Mouse (Mus musculus) ES-Bruce4 (cell line): ENCODE measurements around the gene Tmem121. TPM values are rescaled to one million over a fixed set of nuclear protein-coding genes. Genes with fewer than 3 reads are reported as not detected.

Experiments used
- H3K27ac ChIP-seq: 2 replicates; pipeline ENCODE4 v1.5.1; 2012; ENCODE audit warnings: low read length, inconsistent platforms; ENCODE audit not compliant: insufficient read depth
- H3K27me3 ChIP-seq: 2 replicates; pipeline ENCODE4 v1.6.1; 2012; ENCODE audit warnings: mild to moderate bottlenecking, low read length, inconsistent platforms; ENCODE audit not compliant: control insufficient read depth, poor library complexity, insufficient read depth, severe bottlenecking
- H3K36me3 ChIP-seq: 2 replicates; pipeline ENCODE4 v1.6.1; 2012; ENCODE audit warnings: inconsistent platforms, mild to moderate bottlenecking, low read length, moderate library complexity; ENCODE audit not compliant: control insufficient read depth, poor library complexity, insufficient read depth, severe bottlenecking
- H3K4me1 ChIP-seq: one replicate; pipeline ENCODE4 v1.8.1; 2011; ENCODE audit warnings: low read length; ENCODE audit not compliant: control insufficient read depth, insufficient read depth
- H3K4me3 ChIP-seq: 2 replicates; pipeline ENCODE4 v1.5.1; 2011; ENCODE audit warnings: low read depth, mild to moderate bottlenecking, low read length
- H3K9ac ChIP-seq: 2 replicates; pipeline ENCODE4 v1.6.1; 2012; ENCODE audit warnings: low read depth, mild to moderate bottlenecking, inconsistent platforms; ENCODE audit not compliant: poor library complexity, severe bottlenecking
- H3K9me3 ChIP-seq: replicated peaks from 2 replicates; pipeline ENCODE4 v1.6.1; 2012; ENCODE audit warnings: mild to moderate bottlenecking, low read length, inconsistent platforms; ENCODE audit not compliant: control insufficient read depth, poor library complexity, insufficient read depth, severe bottlenecking
- CTCF ChIP-seq: IDR thresholded peaks from one replicate; pipeline ENCODE4 v1.8.1; 2011; ENCODE audit warnings: low read depth, low read length
- EP300 ChIP-seq: IDR thresholded peaks from 2 replicates; pipeline ENCODE4 v1.6.1; 2011; ENCODE audit warnings: low read depth, low read length; ENCODE audit not compliant: insufficient read depth
- POLR2A ChIP-seq: IDR thresholded peaks from one replicate; pipeline ENCODE4 v1.8.1; 2011; ENCODE audit warnings: low read length; ENCODE audit not compliant: insufficient read depth
- polyA plus RNA-seq: library from polyadenylated mRNA; stranded (reverse); fragments of >200 nt; gene quantifications from 2 replicates; pipeline ENCODE4 v1.2.4, GENCODE M21; 2011; ENCODE audit warnings: low read depth; ENCODE audit not compliant: missing spikeins, insufficient read depth, insufficient read length

The Tmem121 gene
- polyA plus RNA-seq, 1 experiment, result 4.8 TPM

GRCm38 (mm10) chr12:113214072-113214808 is 28.5 kb downstream of the Tmem121 start:
- H3K9me3 ChIP-seq, result no peaks in the 10 kb centered on the region
- H3K36me3 ChIP-seq, result no peaks in the 10 kb centered on the region

GRCm38 (mm10) chr12:113214972-113215666 is 29.4 kb downstream of the Tmem121 start:
- Histone ChIP-seq H3K9ac (no peak overlapping the region), H3K27me3 (no peaks in the 10 kb centered on the region), H3K4me3 (no peak overlapping the region), H3K4me1 (no peaks in the 10 kb centered on the region), H3K9me3 (no peaks in the 10 kb centered on the region), H3K36me3 (no peaks in the 10 kb centered on the region), H3K27ac (no peak overlapping the region)
- TF ChIP-seq EP300 (no peak), POLR2A (no peak), CTCF (no peak)

More at GRCm38 (mm10) chr12:113214072-113214808, 28.5 kb downstream of the Tmem121 start:
- TF ChIP-seq EP300 (no peak), POLR2A (no peak), CTCF (no peak)
- Histone ChIP-seq H3K4me3 (no peak overlapping the region), H3K27ac (no peak overlapping the region), H3K4me1 (no peaks in the 10 kb centered on the region), H3K9ac (no peak overlapping the region), H3K27me3 (no peaks in the 10 kb centered on the region)

- TF ChIP-seq POLR2A (no peak), CTCF (peak; percentile 95), EP300 (no peak)
- Histone ChIP-seq H3K4me3 (no peak overlapping the region), H3K36me3 (no peaks in the 10 kb centered on the region), H3K4me1 (no peaks in the 10 kb centered on the region), H3K9ac (no peak overlapping the region), H3K9me3 (no peaks in the 10 kb centered on the region), H3K27me3 (no peaks in the 10 kb centered on the region), H3K27ac (no peak overlapping the region)
These were observed 30.1 kb downstream of the Tmem121 start for GRCm38 (mm10) chr12:113215667-113216346.

GRCm38 (mm10) chr12:113217306-113218242 is 31.8 kb downstream of the Tmem121 start:
- Histone ChIP-seq H3K27ac (no peak overlapping the region), H3K4me1 (no peaks in the 10 kb centered on the region), H3K36me3 (no peaks in the 10 kb centered on the region), H3K4me3 (no peak overlapping the region), H3K27me3 (no peaks in the 10 kb centered on the region), H3K9me3 (no peaks in the 10 kb centered on the region), H3K9ac (no peak overlapping the region)
- TF ChIP-seq CTCF, result peak; percentile 99
- TF ChIP-seq EP300, result no peak
- no peak for TF ChIP-seq POLR2A

GRCm38 (mm10) chr12:113219867-113220266 is 34.1 kb downstream of the Tmem121 start:
- no peaks in the 10 kb centered on the region for H3K27me3 ChIP-seq
- no peaks in the 10 kb centered on the region for H3K4me1 ChIP-seq
- no peaks in the 10 kb centered on the region for H3K9me3 ChIP-seq
- no peak overlapping the region for H3K4me3 ChIP-seq
- H3K27ac ChIP-seq, result no peak overlapping the region
- H3K36me3 ChIP-seq, result no peaks in the 10 kb centered on the region
- H3K9ac ChIP-seq, result no peak overlapping the region
- peak; percentile 91 for TF ChIP-seq CTCF
- no peak for TF ChIP-seq EP300
